Mouse (Mus musculus) bone marrow macrophage, adult 2 months (primary cell): ENCODE measurements at regions not wholly inside any gene's neighbourhood (a gene's known extent, or its start where the extent isn't known, plus 50 kb on each side); places are given as distances from the start of the nearest gene placed in this dataset.

Source experiments
- CTCF ChIP-seq: IDR thresholded peaks from 2 replicates; pipeline ENCODE4 v1.5.1; 2012; ENCODE audit warnings: low read depth, mild to moderate bottlenecking, low read length, moderate library complexity
- POLR2A ChIP-seq: IDR thresholded peaks from 2 replicates; pipeline ENCODE4 v1.6.1; 2012; ENCODE audit warnings: mild to moderate bottlenecking, low read depth, low read length, borderline replicate concordance

GRCm38 (mm10) chr13:28417929-28418881, 160.9 kb downstream of the Gm11361 start:
- TF ChIP-seq CTCF (no peak), POLR2A (no peak)
